Mouse (Mus musculus): Measurements from ENCODE around the gene Exoc7.

Gene Exoc7

DNA sequence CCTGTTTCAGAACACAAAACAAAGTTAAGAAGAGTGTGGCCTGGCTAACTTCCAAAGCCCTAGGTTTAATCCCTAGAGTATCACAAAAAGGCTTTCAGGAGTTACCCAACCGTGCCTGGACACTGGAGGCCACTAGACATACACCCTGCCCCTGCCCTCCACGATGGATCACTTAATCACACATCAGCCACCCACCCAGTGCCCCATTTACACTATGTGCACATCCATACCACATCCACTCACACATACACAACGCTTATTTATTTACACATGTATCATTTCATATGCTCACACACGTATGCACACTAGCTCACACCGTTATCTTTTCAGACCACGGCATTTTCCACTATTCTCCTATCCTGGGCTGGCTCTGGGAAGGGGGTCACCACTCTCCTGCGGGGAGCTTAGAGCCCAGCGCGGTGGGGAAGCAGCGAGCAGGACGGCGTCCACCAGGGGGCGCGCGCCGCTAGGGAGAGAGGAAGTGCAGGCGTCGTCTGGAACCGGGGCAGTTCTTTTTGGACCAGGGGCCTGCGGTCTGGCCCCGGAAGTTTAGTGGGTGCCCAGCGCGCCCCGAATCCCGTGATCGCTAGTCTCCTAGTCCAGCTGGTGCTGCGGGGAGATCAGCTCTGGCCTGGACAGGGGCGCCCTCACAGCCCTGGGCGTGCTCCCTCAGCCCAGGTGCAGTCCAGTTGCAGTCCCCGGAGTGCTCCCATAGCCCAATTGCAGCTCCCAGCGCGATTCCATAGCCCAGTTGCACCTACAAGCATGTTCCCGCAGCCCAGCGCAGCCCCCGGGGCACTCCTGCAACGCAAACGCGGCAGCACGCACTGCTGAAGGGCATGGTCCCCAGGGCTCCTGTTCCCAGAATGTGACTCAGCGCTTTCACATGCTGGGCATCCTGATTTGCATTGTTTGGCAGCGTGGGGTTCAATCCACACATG lies 12.0 kb upstream of the Exoc7 start:
- DNase-seq (ENCODE audit: inconsistent age in 2 of 2, low spot score in 1 of 2), result peak; percentile 85 to 95

DNA sequence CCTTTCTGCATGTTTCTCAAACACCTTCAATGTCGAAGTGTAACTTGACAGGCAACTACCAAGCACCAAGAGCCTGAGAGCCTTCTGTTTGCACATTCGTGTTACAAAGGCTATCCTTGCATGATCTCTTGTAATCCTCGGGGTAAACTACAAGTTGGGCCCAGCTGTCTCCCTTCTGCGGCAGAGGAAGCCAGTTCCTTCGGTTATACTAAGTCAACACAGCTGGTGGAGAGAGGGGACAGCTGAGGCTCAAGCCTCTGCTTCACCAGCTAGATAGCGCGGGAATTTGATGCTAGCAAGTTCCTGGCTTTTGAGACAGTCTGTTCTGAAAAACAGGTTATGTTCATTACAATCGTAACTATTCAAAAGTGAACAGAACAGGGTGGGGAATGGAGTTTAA lies 5.3 kb upstream of the Exoc7 start:
- DNase-seq (ENCODE audit: inconsistent age in 2 of 2, low spot score in 1 of 2), result no peak

DNA sequence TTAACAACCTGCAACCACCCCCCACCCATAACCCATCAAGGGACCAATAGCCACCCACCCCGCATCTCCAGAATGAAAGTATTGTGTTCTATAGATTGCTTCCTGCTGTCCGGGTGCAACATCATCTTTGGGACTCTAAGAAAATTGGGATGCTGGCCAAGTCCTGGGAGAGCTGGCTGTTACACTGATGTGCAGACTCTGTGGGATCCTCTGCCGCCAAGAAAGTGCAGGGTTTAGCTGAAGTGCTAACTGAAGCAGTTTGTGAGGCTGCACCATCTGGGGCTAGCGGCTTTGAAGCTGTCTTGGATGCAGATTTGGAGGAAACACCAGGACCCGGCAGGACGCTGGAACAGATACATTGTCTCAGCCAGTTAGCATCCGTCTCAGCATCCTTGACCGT lies 4.1 kb upstream of the Exoc7 start:
- DNase-seq (ENCODE audit: inconsistent age in 2 of 2, low spot score in 1 of 2), result no peak

- no peak for DNase-seq (ENCODE audit: inconsistent age in 2 of 2, low spot score in 1 of 2)
Observed at GRCm38 (mm10) chr11:116309601-116310000, 2.6 kb upstream of the Exoc7 start.

GRCm38 (mm10) chr11:116307762-116308531 lies 914 bp upstream of the Exoc7 start:
- no peak for DNase-seq (ENCODE audit: inconsistent age in 2 of 2, low spot score in 1 of 2)

DNA sequence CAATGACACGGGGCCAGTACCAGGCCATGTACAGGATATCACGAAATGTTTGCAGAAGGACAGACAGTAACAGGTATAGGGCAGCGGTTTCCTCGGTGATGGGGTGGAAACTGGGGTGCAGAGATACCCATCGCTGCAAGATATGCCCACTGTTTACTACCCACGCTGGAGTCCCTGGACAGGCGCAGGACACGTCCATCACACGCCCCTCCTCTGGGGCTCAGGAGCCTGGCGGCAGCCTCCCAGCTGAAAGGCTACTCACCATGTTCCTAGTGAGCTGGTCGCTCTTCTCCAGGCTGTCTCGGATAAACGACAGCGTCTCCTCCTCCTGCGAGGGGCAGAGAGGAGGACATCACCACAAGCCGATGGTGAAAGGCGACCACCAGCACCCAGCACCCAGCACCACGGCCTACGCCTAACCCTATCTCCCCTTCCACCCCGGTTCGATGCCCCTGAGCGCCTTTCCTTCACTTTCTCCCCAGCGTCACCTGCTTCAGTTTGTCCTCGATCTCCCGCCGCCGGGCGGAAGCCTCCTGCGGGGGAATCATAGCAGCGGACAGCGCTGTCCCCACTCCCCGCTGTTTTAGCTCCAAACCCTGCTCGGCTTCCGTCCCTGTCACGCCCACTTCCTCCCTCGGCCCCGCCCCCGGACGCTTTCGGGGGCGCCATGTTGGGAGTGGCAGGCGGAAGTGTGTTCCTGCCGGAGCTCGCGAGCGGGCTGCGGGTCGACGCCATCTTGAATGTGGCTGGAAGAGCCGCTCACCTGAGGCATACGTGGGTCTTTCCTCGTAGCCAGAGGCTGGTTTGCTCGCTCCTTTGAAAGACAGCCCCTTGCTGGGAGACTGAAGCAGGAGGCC lies 679 bp downstream of the Exoc7 start:
- peak; percentile 94 to 98 for DNase-seq (ENCODE audit: inconsistent age in 2 of 2, low spot score in 1 of 2)

GRCm38 (mm10) chr11:116305423-116305822 lies 1.6 kb downstream of the Exoc7 start:
- DNase-seq (ENCODE audit: inconsistent age in 2 of 2, low spot score in 1 of 2), result no peak

GRCm38 (mm10) chr11:116298621-116299020 lies 8.4 kb downstream of the Exoc7 start:
- DNase-seq (ENCODE audit: inconsistent age in 2 of 2, low spot score in 1 of 2), result no peak

DNA sequence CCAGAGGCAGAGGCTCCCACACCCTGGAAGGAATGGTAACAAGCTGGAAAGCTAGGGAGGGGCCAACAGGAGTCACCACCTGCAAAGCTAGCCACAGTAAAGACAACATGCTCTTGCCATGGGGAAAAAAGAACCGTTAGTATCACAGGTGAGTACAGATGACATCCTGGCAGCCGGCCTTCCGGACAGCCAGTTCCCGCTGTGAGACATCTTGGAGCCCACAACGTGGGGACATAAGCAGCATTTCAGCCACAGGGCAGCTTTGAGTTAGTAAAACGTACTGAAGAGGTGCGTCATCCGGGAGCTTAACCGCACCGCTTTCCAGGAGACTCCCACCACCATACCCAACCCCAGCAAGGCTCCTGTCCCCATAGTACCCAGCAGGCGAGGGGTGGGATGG lies 8.8 kb downstream of the Exoc7 start:
- DNase-seq (ENCODE audit: inconsistent age in 2 of 2, low spot score in 1 of 2), result no peak

DNA sequence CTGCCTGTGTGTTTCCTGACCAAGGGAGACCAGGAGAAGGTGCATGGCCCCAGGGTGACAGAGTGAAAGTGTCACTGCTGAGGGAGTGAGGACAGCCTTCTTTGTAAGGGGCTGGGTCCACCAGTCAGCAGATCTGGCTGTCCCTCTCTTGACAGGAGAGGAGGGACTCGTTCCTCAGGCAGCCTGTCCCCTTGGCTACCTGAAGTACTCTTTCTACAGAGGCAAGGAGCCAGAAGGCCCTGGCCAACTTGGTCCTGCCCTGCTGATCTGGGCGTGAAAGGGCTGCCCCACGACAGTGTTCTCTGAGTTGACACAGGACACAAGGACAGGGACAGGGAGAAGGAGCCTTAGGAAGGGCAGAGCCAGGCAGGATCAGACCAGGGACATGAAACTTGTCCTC lies 10.0 kb downstream of the Exoc7 start:
- DNase-seq (ENCODE audit: inconsistent age in 2 of 2, low spot score in 1 of 2), result no peak

GRCm38 (mm10) chr11:116296191-116296734 lies 10.8 kb downstream of the Exoc7 start:
- DNase-seq (ENCODE audit: inconsistent age in 2 of 2, low spot score in 1 of 2), result peak in 1 of 2 experiments; percentile 62

GRCm38 (mm10) chr11:116294319-116294718 lies 12.7 kb downstream of the Exoc7 start:
- DNase-seq (ENCODE audit: inconsistent age in 2 of 2, low spot score in 1 of 2), result peak; percentile 35 to 76

- DNase-seq (ENCODE audit: inconsistent age in 2 of 2, low spot score in 1 of 2), result no peak
Observed at GRCm38 (mm10) chr11:116293538-116294137, 13.4 kb downstream of the Exoc7 start.

DNA sequence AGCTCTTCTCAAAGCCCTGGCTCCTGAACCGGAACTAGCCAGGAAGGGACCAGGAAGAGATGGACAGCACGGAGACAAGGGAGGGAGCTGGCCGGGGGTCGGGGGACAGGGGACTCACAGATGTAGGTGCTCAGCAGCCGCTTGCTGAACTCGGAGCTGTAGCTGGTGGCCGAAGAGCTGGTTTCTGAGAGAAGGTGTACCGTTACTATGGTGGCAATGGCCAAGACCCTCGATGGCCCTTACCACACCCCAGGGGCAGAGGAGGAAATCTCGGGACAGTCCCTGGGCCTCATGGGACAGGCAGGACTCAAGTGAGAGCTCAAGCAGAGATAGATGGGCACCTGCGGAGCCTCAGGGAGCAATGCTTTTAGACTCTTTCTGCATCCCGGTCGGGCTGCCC lies 14.6 kb downstream of the Exoc7 start:
- DNase-seq (ENCODE audit: inconsistent age in 2 of 2, low spot score in 1 of 2), result no peak

- DNase-seq (ENCODE audit: inconsistent age in 2 of 2, low spot score in 1 of 2), result no peak
Observed at GRCm38 (mm10) chr11:116290556-116290955, 16.5 kb downstream of the Exoc7 start.

- no peak for DNase-seq (ENCODE audit: inconsistent age in 2 of 2, low spot score in 1 of 2)
Observed at GRCm38 (mm10) chr11:116287351-116287750, 19.7 kb downstream of the Exoc7 start.

DNA sequence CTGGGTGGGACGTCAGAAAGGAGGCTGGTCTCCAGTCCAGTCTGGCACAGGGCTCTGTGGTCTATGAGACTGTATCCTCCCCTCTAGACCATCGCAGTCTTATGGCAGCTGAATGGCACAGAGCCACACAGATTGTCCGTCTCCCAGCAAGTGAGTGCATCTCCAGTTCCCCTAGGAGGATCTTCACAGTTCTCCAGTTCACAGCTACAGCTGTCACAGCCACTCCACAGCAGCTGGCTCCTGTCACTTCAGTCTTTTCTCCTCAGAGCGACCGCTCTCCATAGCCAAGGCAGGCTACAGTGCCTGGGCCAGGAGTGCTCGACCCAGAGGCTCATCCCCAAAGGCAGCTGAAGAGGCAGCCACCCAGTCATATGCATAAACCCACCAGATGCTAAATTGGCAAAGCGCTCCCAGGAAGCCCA lies 21.3 kb downstream of the Exoc7 start:
- no peak for DNase-seq (ENCODE audit: inconsistent age in 2 of 2, low spot score in 1 of 2)

DNA sequence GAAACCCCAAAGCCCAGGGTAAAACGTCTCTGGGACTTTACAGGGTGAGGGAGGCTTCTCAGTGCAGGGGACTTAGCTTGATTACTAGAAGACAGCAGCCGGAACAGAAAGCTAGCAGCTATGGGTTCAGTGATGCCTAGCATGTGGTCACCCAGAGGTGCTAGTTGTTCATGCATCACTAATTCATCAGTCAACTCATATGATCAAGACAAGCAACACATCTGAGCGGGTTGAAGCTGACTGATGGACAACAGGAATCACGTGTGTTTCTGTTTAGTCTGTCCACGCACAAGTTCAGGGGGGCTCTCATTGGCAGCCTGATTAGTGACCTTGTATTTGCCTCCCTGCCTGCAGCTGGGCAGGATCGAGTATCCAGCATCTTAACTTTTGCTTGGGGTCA lies 23.1 kb downstream of the Exoc7 start:
- no peak for DNase-seq (ENCODE audit: inconsistent age in 2 of 2, low spot score in 1 of 2)

- DNase-seq (ENCODE audit: inconsistent age in 2 of 2, low spot score in 1 of 2), result no peak
Observed at GRCm38 (mm10) chr11:116282912-116283521, 24.0 kb downstream of the Exoc7 start.

DNA sequence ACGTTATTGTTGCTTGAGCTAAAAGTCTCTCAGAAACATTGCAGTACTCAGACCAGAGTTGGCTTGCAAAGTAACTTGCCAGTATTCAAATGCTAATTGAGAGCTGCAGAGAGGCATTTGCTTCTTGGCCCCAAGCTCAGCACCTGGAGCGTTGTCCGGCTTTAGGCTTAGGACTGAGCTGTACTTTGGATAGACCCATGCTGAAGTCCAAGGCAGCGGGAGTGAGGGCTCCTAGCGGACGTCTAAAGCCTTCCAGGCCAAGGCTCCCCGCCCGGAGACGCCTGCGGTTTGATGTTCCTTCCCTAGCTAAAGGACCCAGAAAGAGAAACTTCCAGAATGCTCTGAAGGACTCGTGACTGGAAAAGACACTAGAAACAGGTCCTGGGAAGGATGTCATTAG lies 24.9 kb downstream of the Exoc7 start:
- DNase-seq (ENCODE audit: inconsistent age in 2 of 2, low spot score in 1 of 2), result no peak

All from adrenal gland, adult (tissue).